Mouse (Mus musculus): ENCODE measurements around the gene Zfp932. TPM values are rescaled to one million over a fixed set of nuclear protein-coding genes. Genes with fewer than 3 reads are reported as not detected.
"Not testable (repeated sequence)": the region's sequence is repeated elsewhere in the genome, so short reads cannot be mapped to it uniquely, and the experiment has no call there.

Zfp932 gene
- polyA plus RNA-seq, 1 experiment from 2014 or later = 20.1 TPM

DNA sequence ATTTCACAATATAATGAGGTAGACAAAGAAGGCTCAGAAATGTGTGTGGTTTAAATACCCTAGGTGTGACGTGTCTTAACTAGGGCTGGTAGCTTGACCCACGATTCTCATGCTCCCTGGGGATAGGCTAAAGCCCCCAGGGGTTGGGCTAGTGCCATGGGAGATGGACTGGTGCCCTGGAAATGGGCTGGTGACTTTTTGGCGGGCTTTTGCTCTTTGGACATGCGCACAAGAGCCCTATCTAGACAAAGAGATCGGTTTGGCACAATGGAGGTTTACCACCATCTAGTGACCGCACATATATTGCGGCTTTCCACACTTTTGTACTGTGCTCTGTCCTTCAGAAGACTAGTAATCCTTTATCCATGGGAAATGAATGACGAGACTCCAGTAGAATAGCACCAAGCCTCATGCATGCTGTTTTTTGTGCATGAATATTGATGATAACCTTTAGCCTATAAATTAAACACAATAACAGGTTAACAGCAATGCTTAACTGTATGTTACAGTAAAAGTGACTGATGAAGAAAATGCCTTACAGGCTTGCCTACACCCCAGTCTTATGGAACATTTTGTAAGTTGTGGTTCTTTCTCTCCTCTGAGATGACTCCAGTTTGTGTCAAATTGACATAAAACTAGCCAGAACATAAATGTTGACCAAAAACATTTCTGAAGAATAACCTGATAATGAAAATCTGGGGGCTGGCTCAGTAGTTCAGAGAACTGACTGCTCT is 27.5 kb downstream of the Zfp932 start:
- H3K27me3 ChIP-seq (ENCODE audit: control insufficient read depth, insufficient read depth, low read length); H3K9me3 ChIP-seq (ENCODE audit: control insufficient read depth, low read length); H3K4me1 ChIP-seq (replicated peaks; ENCODE audit: control insufficient read depth, insufficient read depth); H3K27ac ChIP-seq (replicated peaks); ATAC-seq (ENCODE audit: low FRiP score, low TSS enrichment); H3K36me3 ChIP-seq (ENCODE audit: control insufficient read depth, insufficient read depth, low read length); H3K4me2 ChIP-seq (replicated peaks; ENCODE audit: low read depth); H3K9ac ChIP-seq (ENCODE audit: low read length): not testable (repeated sequence)
- peak overlapping the region; percentile 11; the same call in 1 of the 2 replicates for H3K4me3 ChIP-seq (ENCODE audit: low read depth, low read length)
- DNase-seq (ENCODE audit: low spot score) = peak; percentile 44
- WGBS = 41% methylated on average over 8 of the region's 8 CpGs
- peak; percentile 76 for TF ChIP-seq CTCF (IDR thresholded peaks at IDR 0.05; ENCODE audit: low read depth)

DNA sequence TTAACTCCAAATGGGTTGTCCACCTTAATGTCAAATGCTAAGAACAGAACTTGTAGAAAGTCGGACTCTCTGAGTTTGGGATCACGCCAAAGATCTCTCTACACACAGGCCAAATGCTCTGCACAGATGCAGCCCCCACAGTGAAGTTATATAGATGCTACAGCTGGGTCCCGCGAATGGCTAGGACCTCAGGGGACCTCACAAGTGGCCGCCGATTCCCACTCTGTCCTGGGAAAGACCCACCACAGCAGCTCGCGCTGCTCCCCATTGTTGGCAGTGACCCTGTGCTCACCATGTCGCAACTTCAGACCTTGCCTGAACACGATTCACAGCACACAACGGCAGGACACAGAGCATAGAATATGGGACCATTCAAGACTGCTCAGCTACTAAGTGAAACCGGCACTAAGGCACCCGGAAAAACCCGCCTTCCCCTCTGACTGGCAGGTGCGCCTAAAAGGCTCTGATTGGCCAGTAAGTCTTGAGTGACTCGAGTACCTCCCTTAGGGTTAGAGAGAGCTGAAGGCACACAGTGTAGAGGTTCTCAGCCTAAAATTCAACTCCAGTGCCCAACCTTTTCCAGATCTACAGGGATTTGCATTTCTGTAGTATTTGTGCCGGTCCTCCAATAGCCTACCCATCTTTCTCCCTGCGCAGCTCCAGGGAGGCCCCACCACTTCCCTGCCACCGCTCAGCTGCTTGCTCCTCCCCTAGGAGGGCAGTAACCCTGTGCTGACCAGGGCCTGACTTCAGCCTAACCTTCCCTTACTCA is 61.5 kb downstream of the Zfp932 start:
- peak overlapping the region; percentile 50 for H3K27ac ChIP-seq (replicated peaks)
- H3K36me3 ChIP-seq (ENCODE audit: control insufficient read depth, insufficient read depth, low read length) = no peaks in the 10 kb centered on the region
- H3K27me3 ChIP-seq (ENCODE audit: control insufficient read depth, insufficient read depth, low read length) = no peaks in the 10 kb centered on the region
- H3K9me3 ChIP-seq (ENCODE audit: control insufficient read depth, low read length) = no peaks in the 10 kb centered on the region
- peak overlapping the region; percentile 56 for H3K9ac ChIP-seq (ENCODE audit: low read length)
- H3K4me1 ChIP-seq (replicated peaks; ENCODE audit: control insufficient read depth, insufficient read depth) = no peaks in the 10 kb centered on the region
- peak overlapping the region; percentile 52 for H3K4me2 ChIP-seq (replicated peaks; ENCODE audit: low read depth)
- WGBS = 1% methylated on average over 19 of the region's 19 CpGs
- TF ChIP-seq EP300 (optimal IDR thresholded peaks at IDR 0.05) (no peak), CTCF (IDR thresholded peaks at IDR 0.05; ENCODE audit: low read depth) (no peak)
- peak; percentile 99 for ATAC-seq (ENCODE audit: low FRiP score, low TSS enrichment)
- peak; percentile 83 for DNase-seq (ENCODE audit: low spot score)
- H3K4me3 ChIP-seq (ENCODE audit: low read depth, low read length) = peak overlapping the region; percentile 56

Other genes starting within 250 kb of the Zfp932 start
- 10.5 and 12.2 TPM in 2 replicates for gene 4930522L14Rik, start 244.6 kb upstream of the Zfp932 start, polyA plus RNA-seq (2015; fragmentation: Nextera tagmentation; extraction: Ambion mirVana)
- gene Gm15446, start 73.1 kb upstream of the Zfp932 start, polyA plus RNA-seq (2015; fragmentation: Nextera tagmentation; extraction: Ambion mirVana) = 0.76 and 0.93 TPM in 2 replicates
- gene Gm17655, start 76.0 kb downstream of the Zfp932 start, polyA plus RNA-seq (2015; fragmentation: Nextera tagmentation; extraction: Ambion mirVana) = 1.6 and 1.7 TPM in 2 replicates
- gene Gm35315, start 97.9 kb downstream of the Zfp932 start, polyA plus RNA-seq (2015; fragmentation: Nextera tagmentation; extraction: Ambion mirVana) = 0.41 and 0.45 TPM in 2 replicates
- 12.5 and 12.8 TPM in 2 replicates for gene Plcxd1, start 103.4 kb downstream of the Zfp932 start, polyA plus RNA-seq (2015; fragmentation: Nextera tagmentation; extraction: Ambion mirVana)
- gene Gtpbp6, start 111.7 kb downstream of the Zfp932 start, polyA plus RNA-seq (2015; fragmentation: Nextera tagmentation; extraction: Ambion mirVana) = 17.0 and 20.2 TPM in 2 replicates
- gene Zfp605, start 113.6 kb downstream of the Zfp932 start, polyA plus RNA-seq (2015; fragmentation: Nextera tagmentation; extraction: Ambion mirVana) = 1.6 and 2.0 TPM in 2 replicates
- 24.2 and 25.2 TPM in 2 replicates for gene Chfr, start 139.3 kb downstream of the Zfp932 start, polyA plus RNA-seq (2015; fragmentation: Nextera tagmentation; extraction: Ambion mirVana)
- 6.4 and 8.3 TPM in 2 replicates for gene Golga3, start 180.2 kb downstream of the Zfp932 start, polyA plus RNA-seq (2015; fragmentation: Nextera tagmentation; extraction: Ambion mirVana)
- 11.2 and 11.7 TPM in 2 replicates for gene Ankle2, start 234.5 kb downstream of the Zfp932 start, polyA plus RNA-seq (2015; fragmentation: Nextera tagmentation; extraction: Ambion mirVana)